Mouse (Mus musculus): ENCODE results near the gene Cdkn2b.

Gene Cdkn2b

DNA sequence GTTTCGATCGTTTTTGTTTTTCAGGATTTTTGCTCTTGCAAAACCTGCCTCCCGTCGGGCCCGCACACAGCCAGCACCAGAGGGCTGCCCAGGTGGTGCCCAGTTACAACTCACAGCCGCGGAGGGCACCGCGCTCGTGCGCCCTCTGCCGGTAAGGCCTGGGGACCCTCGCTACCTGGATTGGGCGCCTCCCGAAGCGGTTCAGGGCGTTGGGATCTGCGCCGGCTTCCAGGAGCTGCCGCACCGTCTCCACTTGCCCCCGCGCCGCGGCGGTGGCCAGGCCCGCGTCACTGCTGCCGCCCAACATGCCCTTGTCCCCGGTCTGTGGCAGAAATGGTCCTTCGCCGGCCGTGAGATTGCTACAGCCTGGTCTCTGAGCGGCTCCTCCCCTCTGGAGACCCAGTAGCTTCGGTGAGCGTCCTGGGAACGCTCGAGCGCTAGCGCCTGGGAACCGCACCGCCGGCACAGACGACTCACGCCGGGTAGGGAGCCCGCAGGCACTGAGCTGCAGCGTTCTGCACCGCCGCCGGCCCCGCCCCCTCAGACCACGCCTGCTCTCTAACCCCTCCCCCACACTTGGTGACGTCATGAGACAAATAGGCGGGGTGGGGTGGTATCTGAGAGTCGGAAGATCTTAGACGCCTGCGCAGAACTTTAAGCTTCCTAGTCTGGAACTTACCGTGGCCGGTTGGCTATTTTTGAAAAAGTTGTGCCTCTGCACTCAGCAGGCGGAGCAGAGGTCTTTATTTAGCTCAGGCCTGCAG is at the start of gene Cdkn2b:
Gene Cdkn2b, minus strand, starts transcription at position 549 of the 764 bp plus-strand sequence.
- peak; percentile 98 for DNase-seq (ENCODE audit: low spot score)

DNA sequence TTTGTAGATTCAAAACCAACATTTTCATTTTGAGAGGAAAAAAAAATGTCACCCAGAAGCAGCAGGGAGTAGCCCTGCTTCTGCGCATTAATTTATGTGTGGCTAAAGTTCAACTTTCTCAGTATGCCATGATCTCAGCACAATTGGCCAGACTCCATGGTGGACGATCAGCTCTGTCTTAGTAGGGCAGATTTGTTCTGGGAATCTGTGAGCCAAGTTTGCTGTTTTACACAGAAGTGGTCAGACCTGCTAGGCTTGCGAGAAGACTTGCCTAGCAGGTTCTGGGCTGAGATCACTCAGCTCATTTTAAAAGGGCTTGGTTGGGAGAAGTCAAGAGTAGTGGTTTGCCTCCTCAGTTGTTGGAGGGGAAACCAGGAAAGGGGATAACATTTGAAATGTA is 49.5 kb upstream of the Cdkn2b start:
- DNase-seq (ENCODE audit: low spot score): peak; percentile 85

DNA sequence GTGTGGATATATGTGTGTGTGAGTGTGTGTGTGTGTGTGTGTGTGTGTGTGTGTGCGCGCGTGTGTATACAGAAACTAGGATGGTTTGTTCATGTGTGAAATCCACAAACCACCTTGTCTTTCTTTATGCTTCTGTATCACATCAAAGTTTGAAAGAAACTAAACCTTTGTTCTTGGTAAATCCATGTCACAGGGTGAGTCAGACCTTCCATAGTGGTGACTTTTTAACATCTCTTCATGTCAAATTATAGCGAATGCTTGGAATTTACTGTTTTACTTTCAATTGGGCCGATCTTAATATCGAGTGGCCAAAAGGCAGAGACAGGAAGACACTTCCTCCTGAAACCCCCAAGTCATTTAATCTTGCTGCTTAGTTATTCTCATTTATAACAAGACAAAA is 48.7 kb upstream of the Cdkn2b start:
- no peak for DNase-seq (ENCODE audit: low spot score)

DNA sequence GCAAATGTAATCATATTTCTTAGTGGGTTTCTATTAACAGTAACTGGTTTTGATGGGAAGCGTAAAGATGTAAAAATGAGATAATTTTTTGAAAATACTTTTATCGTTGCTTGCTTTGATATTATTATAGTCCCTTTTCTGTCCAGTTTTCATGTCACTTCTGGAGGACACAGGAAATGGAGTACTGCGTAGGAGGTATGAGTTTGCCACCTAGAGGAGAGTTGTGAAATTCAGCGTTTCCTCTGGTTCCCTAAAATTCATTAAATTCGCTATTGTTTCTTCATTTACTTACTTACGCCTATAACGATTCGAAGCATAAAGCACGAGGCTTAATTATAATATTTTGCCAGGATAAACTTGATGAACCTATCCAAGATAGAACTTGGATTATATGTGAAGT is 43.1 kb upstream of the Cdkn2b start:
- peak; percentile 28 for DNase-seq (ENCODE audit: low spot score)

DNA sequence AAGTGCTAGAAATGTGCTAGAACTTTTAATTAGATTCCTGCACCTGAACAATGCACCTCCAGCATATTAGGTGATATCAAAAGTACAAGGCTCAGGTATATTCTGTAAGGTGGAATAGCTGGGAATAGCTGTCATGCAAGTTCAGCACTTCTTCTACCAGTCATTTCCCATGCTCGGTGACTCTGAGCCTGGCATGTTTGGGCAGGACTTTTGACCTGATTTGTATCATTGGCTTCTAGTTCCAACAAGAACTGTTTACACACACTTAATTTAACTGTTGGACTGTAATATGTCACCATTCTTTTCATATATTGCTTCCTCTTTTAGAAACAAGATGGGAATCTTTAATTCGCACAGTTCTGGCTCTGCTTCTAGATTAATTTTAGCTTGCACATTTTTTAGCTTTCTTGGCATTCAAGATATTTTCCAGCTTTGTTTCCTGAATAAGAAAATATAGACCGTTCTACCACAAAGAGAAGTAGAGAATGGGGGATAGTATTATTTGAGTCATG is 42.3 kb upstream of the Cdkn2b start:
- DNase-seq (ENCODE audit: low spot score): peak; percentile 81

DNA sequence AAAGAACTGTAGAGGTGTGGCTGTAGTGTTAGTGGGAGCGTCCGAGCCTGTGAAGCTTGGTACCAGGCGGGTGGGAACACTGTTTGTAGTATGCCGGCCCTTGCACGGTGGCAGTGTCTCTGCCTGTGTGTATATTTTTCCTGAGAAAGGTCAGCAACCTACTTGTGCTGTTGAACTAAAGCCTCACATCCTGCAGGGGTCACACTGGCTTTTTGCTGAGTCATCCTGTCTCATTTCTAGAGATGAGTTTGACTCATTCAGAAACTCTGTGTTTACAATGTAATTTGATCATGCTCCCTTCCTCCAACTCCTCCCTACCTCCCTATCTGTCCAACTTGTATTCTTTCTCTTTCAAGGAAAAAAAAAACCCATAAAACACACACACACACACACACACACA is 40.6 kb upstream of the Cdkn2b start:
- peak; percentile 77 for DNase-seq (ENCODE audit: low spot score)

DNA sequence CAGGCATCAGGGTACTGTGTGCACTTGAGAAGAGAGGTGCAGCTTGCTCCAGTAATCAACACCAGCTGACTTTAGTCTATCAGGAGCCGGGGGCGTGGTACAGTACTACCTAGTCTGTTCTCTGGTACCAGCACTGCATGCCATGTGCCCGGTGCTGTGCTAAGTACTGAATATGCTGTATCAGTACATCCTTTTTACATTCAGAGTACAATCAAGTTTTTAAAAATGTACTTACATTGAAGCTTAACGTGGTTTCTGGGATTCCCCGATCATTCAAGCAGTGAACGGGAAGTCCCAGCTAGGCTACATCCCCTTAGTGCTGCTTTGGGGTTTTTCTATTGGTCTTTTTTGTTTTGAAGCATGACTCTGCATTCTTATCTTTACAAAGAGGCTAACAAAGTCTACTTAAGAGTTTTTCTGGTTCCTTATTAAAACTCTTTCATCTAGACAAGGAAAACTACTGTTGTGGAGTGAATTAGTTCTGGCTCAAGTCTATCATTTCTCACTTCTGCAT is 40.2 kb upstream of the Cdkn2b start:
- no peak for DNase-seq (ENCODE audit: low spot score)

DNA sequence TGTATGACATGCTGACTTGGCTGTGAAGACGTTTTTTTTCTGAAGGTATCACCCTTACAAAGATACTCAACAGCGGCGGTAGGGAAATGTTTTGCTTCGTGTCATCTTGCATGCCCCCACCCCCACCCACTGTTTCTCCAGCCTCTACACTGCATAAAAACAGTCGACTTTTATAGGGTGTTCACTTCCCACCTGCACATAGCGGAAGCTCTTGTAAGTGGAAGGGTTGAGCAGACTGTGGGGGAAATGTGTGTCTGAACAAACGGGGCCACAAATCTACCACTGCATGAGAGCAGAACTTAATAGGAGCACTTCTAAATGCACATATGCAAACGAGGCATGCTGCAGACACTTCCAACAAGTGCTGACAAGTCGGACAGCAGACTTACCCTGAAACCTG is 39.6 kb upstream of the Cdkn2b start:
- DNase-seq (ENCODE audit: low spot score): no peak

DNA sequence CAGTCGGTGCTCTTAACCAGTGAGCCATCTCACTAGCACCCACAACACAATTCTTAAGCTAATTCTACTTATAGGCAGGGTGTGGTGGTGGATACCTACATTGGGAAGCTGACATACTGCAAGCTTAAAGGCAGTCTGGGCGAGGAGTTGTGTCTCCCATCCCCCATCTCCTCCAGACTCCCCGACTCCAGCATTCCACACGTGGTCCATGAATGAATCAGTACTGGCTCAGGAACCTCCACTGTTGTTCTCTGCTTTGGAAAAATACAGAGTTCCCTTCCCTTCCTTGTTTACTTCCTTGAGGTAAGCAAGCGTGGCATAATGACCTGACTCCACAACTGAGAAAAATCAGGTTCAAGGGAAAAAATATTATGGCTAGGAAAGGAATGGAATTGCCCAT is 38.0 kb upstream of the Cdkn2b start:
- no peak for DNase-seq (ENCODE audit: low spot score)

DNA sequence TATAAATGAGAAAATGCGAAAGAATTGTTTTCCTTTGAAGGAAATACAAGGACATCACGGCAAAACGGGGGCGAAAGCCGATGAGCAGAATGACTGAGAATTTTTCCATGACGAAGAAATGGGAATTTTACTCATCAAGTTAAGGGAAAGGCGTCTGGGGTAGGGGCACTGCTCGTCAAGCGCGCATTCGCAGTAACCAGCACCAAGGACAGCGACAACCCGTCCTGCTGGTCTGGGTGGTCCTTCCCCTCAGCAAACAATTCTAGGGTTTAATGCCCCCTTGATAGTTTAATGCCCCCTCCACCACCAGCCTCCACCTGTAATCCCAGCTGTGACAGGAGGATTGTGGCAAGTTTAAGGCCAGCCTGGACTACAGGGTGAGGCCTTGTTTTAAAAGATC is 2.6 kb upstream of the Cdkn2b start:
- no peak for DNase-seq (ENCODE audit: low spot score)

DNA sequence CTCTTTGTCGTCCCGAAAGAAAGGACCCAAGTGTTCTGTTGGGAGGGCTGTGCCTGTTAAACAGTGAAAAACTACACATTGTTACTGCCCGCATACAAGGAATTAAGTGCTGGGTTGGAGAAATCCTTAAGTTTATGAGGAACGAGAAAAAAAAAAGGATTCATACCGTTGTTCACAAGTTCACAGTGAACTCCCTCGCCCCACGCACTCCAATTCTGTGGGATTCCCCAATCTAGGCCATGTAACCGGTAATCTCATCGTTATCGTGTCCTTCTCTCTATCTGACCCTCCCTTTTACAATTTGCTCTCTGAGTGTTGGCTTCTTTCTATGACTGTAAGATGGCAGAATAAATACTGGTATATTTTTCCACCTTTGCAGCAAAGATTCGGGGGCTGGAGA is 843 bp downstream of the Cdkn2b start:
- DNase-seq (ENCODE audit: low spot score): peak; percentile 58

DNA sequence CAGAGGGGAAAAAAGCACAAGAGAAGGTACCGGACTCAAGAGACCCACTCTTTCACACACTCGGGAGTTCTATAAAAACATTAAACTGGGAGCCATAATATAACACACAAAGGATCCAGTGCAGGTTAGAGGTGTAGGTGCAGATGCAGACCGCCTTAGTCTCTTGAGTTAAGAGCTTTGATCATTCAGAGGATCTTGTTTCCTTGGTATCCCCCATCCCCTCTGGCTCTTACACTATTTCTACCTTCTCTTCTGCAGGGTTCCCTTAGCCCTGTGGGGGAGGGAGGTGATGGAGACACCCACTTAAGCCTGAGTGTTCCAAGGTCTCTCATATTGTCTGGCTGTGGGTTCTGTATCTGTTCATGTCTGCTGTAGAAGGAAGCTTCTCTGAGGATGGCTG is 2.8 kb downstream of the Cdkn2b start:
- DNase-seq (ENCODE audit: low spot score): no peak

DNA sequence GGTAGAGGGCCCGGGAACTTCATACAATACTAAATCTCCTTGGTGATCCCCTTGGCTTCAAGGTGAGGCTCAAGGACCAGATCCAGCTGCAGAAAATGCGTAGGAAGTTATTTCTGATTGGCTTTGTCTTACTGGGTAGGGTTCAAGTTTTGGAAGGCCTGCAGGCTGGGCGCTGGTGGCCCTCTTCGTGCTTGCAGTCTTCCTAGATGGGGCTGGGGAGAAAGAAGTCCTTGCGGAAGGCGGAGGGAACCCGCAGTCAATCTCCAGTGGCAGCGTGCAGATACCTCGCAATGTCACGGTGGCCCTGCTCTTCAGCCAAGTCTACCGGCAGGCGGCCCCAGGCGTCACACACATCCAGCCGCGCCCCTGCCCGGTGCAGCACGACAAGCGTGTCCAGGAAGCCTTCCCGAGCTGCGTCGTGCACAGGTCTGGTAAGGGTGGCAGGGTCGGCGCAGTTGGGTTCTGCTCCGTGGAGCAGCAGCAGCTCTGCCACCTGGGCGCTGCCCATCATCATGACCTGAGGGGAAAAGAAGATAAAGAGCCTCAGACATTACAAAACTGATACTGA is 4.0 kb downstream of the Cdkn2b start:
- no peak for DNase-seq (ENCODE audit: low spot score)

DNA sequence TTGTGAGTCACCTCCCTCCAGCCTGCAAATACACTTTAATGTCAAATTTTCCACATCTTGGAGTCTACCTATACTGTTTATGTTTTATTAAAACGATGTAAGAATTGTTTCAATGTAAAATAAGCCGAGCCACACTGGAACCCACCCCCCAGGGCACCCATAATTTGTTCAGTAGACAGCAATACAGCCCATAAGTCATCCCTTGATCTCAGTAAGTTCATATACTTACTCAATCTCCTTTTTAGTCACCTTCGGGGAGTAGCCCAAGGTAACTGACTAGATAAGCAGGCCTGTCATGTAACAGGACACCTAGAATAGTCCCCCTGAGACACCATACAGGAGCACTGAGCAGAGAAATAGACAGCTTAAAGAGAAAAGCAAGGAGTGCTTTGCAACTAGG is 5.1 kb downstream of the Cdkn2b start:
- no peak for DNase-seq (ENCODE audit: low spot score)

DNA sequence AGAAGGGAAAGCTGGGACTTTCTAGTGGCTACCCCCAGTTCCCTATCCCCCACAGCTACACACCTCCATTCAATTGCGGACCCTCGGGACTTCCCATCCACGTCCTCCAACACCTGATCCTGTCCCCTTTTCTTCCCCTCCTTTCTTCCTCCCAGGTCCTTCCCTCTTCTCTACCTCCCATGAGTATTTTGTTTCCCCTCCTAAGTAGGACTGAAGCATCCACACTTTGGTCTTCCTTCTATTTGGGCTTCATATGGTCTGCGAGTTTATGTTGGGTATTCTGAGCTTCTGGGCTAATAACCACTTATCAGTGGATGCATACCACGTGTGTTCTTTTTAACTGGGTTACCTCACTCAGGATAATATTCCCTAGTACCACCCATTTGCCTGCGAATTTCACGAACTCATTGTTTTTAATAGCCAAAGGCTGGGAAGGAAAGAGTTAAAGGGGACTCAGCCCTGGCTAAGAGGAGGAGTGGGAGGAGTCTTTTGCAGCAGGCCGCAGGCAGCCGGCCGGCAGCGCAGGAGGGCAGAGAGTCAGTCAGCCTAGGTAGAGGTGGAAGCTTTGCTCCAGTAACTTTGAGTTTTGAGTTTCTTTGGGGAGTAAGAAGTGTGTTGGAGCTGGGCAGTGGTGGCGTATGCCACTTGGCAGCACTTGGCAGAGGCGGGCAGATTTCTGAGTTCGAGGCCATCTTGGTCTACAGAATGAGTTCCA is 7.4 kb downstream of the Cdkn2b start:
- no peak for DNase-seq (ENCODE audit: low spot score)

DNA sequence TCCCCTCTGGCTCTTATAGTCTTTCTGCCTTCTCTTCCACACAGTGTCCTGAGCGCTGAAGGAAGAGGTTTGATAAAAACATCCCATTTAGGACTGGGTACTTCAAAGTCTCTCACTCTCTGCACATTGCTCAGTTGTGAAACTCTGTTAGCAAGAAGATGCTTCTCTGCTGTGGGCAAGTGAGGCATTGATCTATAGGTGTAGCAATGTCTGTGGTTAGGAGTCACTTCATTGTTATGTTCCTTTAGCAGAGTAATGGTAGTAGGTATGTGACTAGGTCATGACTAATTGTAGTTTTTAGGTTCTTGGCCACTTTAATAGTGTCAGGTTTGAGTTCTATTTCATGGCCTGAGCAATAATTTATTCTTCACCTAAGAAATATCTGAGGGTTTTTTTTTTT is 8.7 kb downstream of the Cdkn2b start:
- no peak for DNase-seq (ENCODE audit: low spot score)

DNA sequence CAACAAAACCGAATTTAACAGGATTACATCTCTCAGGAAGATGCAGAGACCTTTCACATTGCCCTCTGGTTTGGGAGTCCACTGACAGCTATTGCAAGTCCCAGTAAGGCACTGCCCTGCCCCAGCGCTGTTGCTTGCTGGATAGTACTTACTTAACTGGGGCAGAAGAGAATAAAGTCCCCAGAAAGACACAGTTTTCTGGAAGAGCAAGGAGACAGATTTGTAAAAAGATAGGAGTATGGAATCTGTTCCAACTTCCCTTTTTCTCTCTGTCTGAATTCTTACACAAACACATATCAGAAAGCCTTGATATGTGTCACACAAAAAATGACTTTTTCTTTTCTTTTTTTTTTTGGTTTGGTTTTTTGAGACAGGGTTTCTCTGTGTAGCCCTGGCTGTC is 11.1 kb downstream of the Cdkn2b start:
- DNase-seq (ENCODE audit: low spot score): no peak

DNA sequence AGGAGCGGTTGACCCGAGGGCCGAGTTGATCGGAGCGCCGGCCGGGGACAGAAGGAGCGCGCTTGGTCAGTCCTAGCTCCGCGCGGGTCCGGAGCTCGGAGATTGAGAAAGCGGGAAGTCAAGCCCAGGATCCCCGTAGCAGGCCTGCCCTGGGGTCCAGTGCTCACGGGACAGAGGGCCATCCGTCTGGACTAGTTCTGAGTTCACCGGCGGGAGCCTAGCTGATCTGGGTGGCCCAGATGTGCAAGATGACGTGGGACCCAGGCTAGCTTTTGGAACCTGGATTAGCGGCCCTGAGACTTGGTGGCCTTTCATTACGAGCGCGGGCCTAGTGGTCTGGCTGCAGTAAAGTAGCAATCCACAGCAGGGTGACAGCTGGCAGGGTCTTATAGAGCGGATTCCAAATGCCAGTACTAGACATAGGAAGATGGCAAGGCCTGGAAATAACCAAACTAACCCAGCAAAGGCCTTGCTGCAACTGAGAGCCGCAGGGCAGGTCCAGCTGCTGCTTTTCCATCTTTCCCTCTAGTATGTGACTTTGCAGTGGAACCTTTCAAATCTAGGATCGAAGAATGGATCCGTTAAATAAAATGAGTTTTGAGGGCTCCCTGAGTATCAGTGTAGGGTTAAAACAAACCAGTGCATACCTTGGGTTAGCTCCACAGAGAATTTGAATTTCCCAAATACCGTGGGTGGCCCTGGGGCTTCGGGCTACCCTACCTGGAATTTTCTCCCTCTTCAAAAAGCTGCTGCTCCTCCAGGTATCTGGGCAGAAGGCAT is 15.2 kb downstream of the Cdkn2b start:
- DNase-seq (ENCODE audit: low spot score): peak; percentile 34

DNA sequence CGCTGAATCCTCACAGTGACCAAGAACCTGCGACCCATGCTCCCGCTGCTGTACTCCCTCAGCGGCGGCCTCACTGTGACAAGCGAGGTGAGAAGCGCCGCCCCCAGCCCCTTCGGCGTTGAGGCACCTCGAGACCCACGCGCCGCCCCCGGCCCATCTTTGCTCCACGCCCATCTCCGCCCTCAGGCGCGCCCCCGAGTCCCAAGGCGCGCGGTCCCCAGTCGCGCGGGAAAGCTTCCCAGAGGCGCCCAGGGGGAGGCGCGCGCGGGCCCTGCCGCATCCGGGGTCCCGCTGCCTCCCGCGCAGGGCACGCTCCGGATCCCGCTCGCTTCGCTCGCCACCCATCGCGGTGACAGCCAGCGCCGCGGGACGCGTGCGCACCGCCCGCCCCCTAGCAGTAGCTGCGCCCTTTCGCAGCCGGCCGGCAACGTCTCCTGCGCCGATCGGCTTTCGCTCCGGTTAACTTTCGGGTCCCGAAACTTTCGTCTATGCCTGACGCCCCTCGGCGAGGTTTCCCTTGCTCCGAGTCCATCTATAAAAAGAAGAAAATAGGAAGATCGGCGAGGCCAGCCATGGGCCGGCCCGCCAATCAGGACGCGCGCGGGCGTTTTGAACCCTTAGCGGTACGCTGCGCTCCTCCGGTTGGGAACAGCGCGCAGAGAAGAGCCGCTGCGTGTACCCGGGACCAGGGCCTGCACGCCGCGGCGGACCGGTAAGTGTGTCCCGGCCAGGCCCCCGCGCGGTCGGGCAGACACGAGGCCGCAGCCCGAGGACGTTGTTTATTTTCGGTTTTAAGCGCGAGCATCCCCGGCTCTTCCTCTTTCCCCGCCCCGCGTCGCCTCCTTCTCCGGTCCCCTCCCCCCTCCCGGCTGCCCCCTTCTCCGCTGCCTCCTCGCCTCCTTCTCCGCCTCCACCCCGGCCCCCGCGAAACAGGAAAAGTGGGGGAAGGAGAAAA is 16.1 kb downstream of the Cdkn2b start, which contains the start of gene Cdkn2a:
Gene Cdkn2a, minus strand, starts transcription at position 168 of the 955 bp plus-strand sequence.
- DNase-seq (ENCODE audit: low spot score): peak; percentile 78

DNA sequence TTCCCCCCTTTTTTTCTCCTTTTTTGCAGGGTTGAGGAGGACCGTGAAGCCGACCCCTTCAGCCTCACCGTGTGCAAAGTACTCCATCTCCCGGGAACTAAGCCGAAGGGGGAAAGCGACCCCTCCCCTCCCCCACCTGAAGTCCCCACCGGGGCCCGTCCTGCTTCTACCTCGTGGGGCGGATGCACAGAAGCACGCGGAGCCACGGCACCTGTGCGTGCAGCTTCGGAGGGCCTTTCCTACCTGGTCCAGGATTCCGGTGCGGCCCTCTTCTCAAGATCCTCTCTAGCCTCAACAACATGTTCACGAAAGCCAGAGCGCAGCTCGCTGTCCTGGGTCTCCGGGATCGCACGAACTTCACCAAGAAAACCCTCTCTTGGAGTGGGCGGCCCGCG is 16.8 kb downstream of the Cdkn2b start:
- DNase-seq (ENCODE audit: low spot score): no peak

DNA sequence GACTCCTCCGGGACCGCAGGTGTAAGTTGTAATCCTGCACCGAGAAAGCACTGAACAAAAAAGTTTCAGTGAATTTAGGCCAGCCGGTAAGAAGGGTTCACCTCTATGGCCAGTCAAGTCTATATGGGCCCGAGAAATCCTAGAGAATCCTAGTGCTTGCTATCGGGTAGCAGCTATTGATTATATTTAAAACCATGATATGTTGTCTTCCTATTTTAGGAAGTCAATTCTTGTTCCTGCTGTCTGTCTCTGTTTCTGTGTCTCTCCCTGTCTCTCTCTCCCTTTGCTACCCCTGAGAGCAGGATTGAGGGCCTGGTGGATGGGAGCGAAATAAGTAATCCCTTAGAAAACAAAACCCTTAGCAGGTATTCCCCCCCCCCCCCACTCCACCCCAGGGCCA is 17.3 kb downstream of the Cdkn2b start:
- no peak for DNase-seq (ENCODE audit: low spot score)
